Mouse (Mus musculus) liver, embryonic 15.5 days (tissue): ENCODE data around the gene Vps45. TPM values are rescaled to one million over a fixed set of nuclear protein-coding genes. Genes with fewer than 3 reads are reported as not detected.
"Not testable (repeated sequence)": the region's sequence is repeated elsewhere in the genome, so short reads cannot be mapped to it uniquely, and the experiment has no call there.

Experiments
- ATAC-seq: fragments of 200-750 bp; cut with Nextera tagmentation; 2 replicates; pipeline ENCODE4 v1.8.0; 2017; ENCODE audit warnings: moderate number of reproducible peaks, mild to moderate bottlenecking, moderate library complexity; ENCODE audit not compliant: insufficient read depth
- H3K27ac ChIP-seq: fragments of 300-500 bp; sonication (generic); replicated peaks from 2 replicates; pipeline ENCODE4 v1.5.1; 2015; ENCODE audit warnings: mild to moderate bottlenecking, inconsistent platforms
- H3K27me3 ChIP-seq: fragments of 300-500 bp; sonication (generic); 2 replicates; pipeline ENCODE4 v1.6.1; 2015; ENCODE audit warnings: mild to moderate bottlenecking, inconsistent platforms
- H3K36me3 ChIP-seq: fragments of 300-500 bp; sonication (generic); replicated peaks from 2 replicates; pipeline ENCODE4 v1.6.1; 2015; ENCODE audit warnings: moderate library complexity, mild to moderate bottlenecking, inconsistent platforms
- H3K4me1 ChIP-seq: fragments of 300-500 bp; sonication (generic); replicated peaks from 2 replicates; pipeline ENCODE4 v1.6.1; 2015; ENCODE audit warnings: inconsistent platforms
- H3K4me2 ChIP-seq: fragments of 300-500 bp; sonication (generic); 2 replicates; pipeline ENCODE4 v1.6.1; 2015; ENCODE audit warnings: moderate library complexity, mild to moderate bottlenecking, inconsistent platforms
- H3K4me3 ChIP-seq: fragments of 300-500 bp; sonication (generic); replicated peaks from 2 replicates; pipeline ENCODE4 v1.5.1; 2015; ENCODE audit warnings: mild to moderate bottlenecking, inconsistent platforms
- H3K9ac ChIP-seq: fragments of 300-500 bp; sonication (generic); 2 replicates; pipeline ENCODE4 v1.6.1; 2015; ENCODE audit warnings: moderate library complexity, mild to moderate bottlenecking, inconsistent platforms
- H3K9me3 ChIP-seq: fragments of 300-500 bp; sonication (generic); replicated peaks from 2 replicates; pipeline ENCODE4 v1.6.1; 2016; ENCODE audit warnings: inconsistent platforms
- WGBS: fragments of 180-500 bp; shearing (Covaris S2); methylation state at CpG from one replicate; pipeline ENCODE4 v1.1.7; 2015; ENCODE audit warnings: mixed read lengths; ENCODE audit not compliant: insufficient replicate concordance; 5-methylcytosine and 5-hydroxymethylcytosine counted together
- polyA plus RNA-seq: library from polyadenylated mRNA; unstranded; fragments of >200 nt; fragmentation: Nextera tagmentation; extraction: Ambion mirVana; gene quantifications from 2 replicates; pipeline ENCODE4 v1.2.1, GENCODE M21; 2015

Gene Vps45
- polyA plus RNA-seq, 1 experiment from 2014 or later, result 14.1 TPM

GRCm38 (mm10) chr3:95986984-95987383 is 71.3 kb downstream of the Vps45 start:
- Histone ChIP-seq H3K4me2 (no peak overlapping the region), H3K4me3 (no peak overlapping the region), H3K36me3 (peaks cover 7% of the 10 kb centered on the region; the same call in 1 of the 2 replicates), H3K4me1 (peaks cover 35% of the 10 kb centered on the region), H3K9me3 (no peaks in the 10 kb centered on the region), H3K27me3 (peaks cover 25% of the 10 kb centered on the region), H3K9ac (no peak overlapping the region), H3K27ac (peak overlapping the region; percentile 58)
- ATAC-seq, result no peak
- WGBS, result 41% methylated on average over 4 of the region's 4 CpGs

DNA sequence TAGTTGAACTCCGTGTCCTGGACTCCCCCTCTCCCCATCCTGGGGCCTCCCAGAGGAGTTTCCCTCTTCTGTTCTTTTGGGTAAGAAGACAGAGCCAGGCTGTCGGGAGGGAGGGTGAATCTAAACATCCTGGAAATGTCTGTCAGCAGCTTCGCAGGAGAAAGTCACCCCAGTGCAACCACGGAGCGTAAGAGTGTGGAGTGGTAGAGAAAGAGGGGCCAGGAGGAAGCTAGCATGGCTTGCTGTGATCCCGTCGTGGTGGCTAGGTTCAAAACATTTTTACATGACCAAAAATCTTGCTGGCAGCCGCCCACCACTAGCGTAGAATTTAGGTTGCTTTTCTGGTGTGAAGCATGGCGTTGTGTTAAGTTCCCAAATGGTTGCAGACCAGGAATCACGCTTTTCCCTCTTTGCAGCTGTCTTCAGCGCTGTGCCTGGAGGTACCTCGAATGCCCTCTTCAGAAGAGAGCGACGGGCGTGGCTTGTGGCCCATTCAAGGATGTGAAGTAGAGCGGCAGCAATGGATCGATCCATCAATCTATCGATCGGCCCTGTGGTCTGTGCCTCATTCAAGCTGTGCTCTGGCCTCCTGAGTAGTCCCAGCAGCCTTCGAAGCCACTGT is 72.2 kb downstream of the Vps45 start:
- peaks cover 35% of the 10 kb centered on the region for H3K4me1 ChIP-seq
- peak overlapping the region; percentile 11; the same call in 1 of the 2 replicates for H3K4me3 ChIP-seq
- peaks cover 7% of the 10 kb centered on the region; the same call in 1 of the 2 replicates for H3K36me3 ChIP-seq
- WGBS, result 10% methylated on average over 21 of the region's 21 CpGs
- H3K4me2 ChIP-seq, result peak overlapping the region; percentile 45
- ATAC-seq, result no peak
- peak overlapping the region; percentile 58 for H3K27ac ChIP-seq
- H3K9ac ChIP-seq, result no peak overlapping the region; the same call in 1 of the 2 replicates
- peaks cover 31% of the 10 kb centered on the region for H3K27me3 ChIP-seq
- no peaks in the 10 kb centered on the region for H3K9me3 ChIP-seq

- WGBS, result 22% methylated on average over 12 of the region's 12 CpGs
- H3K9ac ChIP-seq, result no peak overlapping the region; the same call in 1 of the 2 replicates
Observed at GRCm38 (mm10) chr3:95985209-95986000, 72.9 kb downstream of the Vps45 start.

GRCm38 (mm10) chr3:95982129-95982528 is 76.1 kb downstream of the Vps45 start:
- Histone ChIP-seq H3K4me2 (no peak overlapping the region), H3K9me3 (no peaks in the 10 kb centered on the region), H3K27me3 (peaks cover 31% of the 10 kb centered on the region), H3K36me3 (no peaks in the 10 kb centered on the region), H3K4me1 (peaks cover 26% of the 10 kb centered on the region), H3K9ac (no peak overlapping the region), H3K4me3 (no peak overlapping the region), H3K27ac (no peak overlapping the region)
- WGBS, result 67% methylated on average over 4 of the region's 4 CpGs
- ATAC-seq, result no peak

More at GRCm38 (mm10) chr3:95985209-95986000, 72.9 kb downstream of the Vps45 start:
- H3K27ac ChIP-seq, result peak overlapping the region; percentile 58
- peaks cover 31% of the 10 kb centered on the region for H3K27me3 ChIP-seq
- H3K4me3 ChIP-seq, result no peak overlapping the region
- peaks cover 35% of the 10 kb centered on the region for H3K4me1 ChIP-seq
- peak overlapping the region; percentile 45 for H3K4me2 ChIP-seq
- H3K9me3 ChIP-seq, result no peaks in the 10 kb centered on the region
- ATAC-seq, result peak; percentile 54
- peaks cover 7% of the 10 kb centered on the region; the same call in 1 of the 2 replicates for H3K36me3 ChIP-seq

- no peaks in the 10 kb centered on the region for H3K36me3 ChIP-seq
- no peaks in the 10 kb centered on the region for H3K9me3 ChIP-seq
- peaks cover 9% of the 10 kb centered on the region for H3K4me1 ChIP-seq
- ATAC-seq, result no peak
- no peak overlapping the region for H3K4me3 ChIP-seq
- H3K4me2 ChIP-seq, result no peak overlapping the region
- 72% methylated on average over 12 of the region's 12 CpGs for WGBS
- peaks cover 18% of the 10 kb centered on the region for H3K27me3 ChIP-seq
- no peak overlapping the region for H3K9ac ChIP-seq
- H3K27ac ChIP-seq, result no peak overlapping the region
Observed at GRCm38 (mm10) chr3:95980276-95980970, 77.8 kb downstream of the Vps45 start.

GRCm38 (mm10) chr3:95978265-95978664 is 80.0 kb downstream of the Vps45 start:
- Histone ChIP-seq H3K36me3 (no peaks in the 10 kb centered on the region), H3K9me3 (no peaks in the 10 kb centered on the region), H3K4me3 (no peak overlapping the region), H3K9ac (no peak overlapping the region), H3K27me3 (peaks cover 30% of the 10 kb centered on the region), H3K27ac (no peak overlapping the region), H3K4me2 (no peak overlapping the region), H3K4me1 (0 out of 2 replicates have a peak, but pooled peaks cover 7% of the 10 kb centered on the region)
- WGBS, result 73% methylated on average over 9 of the region's 9 CpGs
- no peak for ATAC-seq

DNA sequence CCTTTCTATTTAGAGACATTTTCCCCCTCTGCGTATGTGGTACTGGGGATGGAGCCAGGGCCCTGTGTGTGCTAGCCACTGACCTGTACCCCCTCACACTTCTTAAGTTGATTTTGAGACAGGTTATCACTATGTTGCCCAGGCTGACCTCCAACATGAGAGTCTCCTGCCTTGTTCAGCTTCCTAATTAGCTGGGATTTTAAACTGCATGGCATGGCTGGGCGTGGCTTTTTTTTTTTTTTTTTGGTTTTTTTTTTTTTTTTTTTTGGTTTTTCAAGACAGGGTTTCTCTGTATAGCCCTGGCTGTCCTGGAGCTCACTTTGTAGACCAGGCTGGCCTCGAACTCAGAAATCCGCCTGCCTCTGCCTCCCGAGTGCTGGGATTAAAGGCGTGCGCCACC is 80.7 kb downstream of the Vps45 start:
- not testable (repeated sequence) for ATAC-seq, H3K27ac ChIP-seq, H3K4me2 ChIP-seq, H3K9ac ChIP-seq, H3K36me3 ChIP-seq, H3K4me3 ChIP-seq, H3K9me3 ChIP-seq
- Histone ChIP-seq H3K27me3 (peaks cover 37% of the 10 kb centered on the region), H3K4me1 (0 out of 2 replicates have a peak, but pooled peaks cover 11% of the 10 kb centered on the region)
- WGBS, result 72% methylated on average over 7 of the region's 7 CpGs

GRCm38 (mm10) chr3:95977079-95977478 is 81.2 kb downstream of the Vps45 start:
- Histone ChIP-seq H3K27me3 (peaks cover 41% of the 10 kb centered on the region), H3K4me2 (no peak overlapping the region), H3K9ac (no peak overlapping the region), H3K4me3 (no peak overlapping the region), H3K36me3 (no peaks in the 10 kb centered on the region), H3K27ac (no peak overlapping the region; the same call in 1 of the 2 replicates), H3K9me3 (no peaks in the 10 kb centered on the region), H3K4me1 (0 out of 2 replicates have a peak, but pooled peaks cover 11% of the 10 kb centered on the region)
- 48% methylated on average over 3 of the region's 3 CpGs for WGBS
- ATAC-seq, result no peak

- Histone ChIP-seq H3K9me3 (no peaks in the 10 kb centered on the region), H3K36me3 (no peaks in the 10 kb centered on the region), H3K27me3 (peaks cover 42% of the 10 kb centered on the region), H3K9ac (no peak overlapping the region; the same call in 1 of the 2 replicates), H3K27ac (0 out of 2 replicates have a peak overlapping the region, but pooled peaks have one; percentile 6), H3K4me1 (0 out of 2 replicates have a peak, but pooled peaks cover 6% of the 10 kb centered on the region), H3K4me3 (peak overlapping the region; percentile 27), H3K4me2 (peak overlapping the region; percentile 52)
- 6% methylated on average over 34 of the region's 34 CpGs for WGBS
- ATAC-seq, result no peak
Observed at GRCm38 (mm10) chr3:95972873-95973634, 85.2 kb downstream of the Vps45 start.

GRCm38 (mm10) chr3:95972251-95972872 is 85.9 kb downstream of the Vps45 start:
- 55% methylated on average over 12 of the region's 12 CpGs for WGBS
- H3K4me2 ChIP-seq, result peak overlapping the region; percentile 52
- 0 out of 2 replicates have a peak, but pooled peaks cover 6% of the 10 kb centered on the region for H3K4me1 ChIP-seq
- peak overlapping the region; percentile 27; the same call in 1 of the 2 replicates for H3K4me3 ChIP-seq
- 0 out of 2 replicates have a peak overlapping the region, but pooled peaks have one; percentile 6 for H3K27ac ChIP-seq
- H3K27me3 ChIP-seq, result peaks cover 42% of the 10 kb centered on the region
- no peaks in the 10 kb centered on the region for H3K9me3 ChIP-seq
- no peak overlapping the region; the same call in 1 of the 2 replicates for H3K9ac ChIP-seq
- no peaks in the 10 kb centered on the region for H3K36me3 ChIP-seq
- ATAC-seq, result no peak
